Mouse (Mus musculus) liver, postnatal 0 days (tissue): ENCODE data around the gene Irf1. TPM values are rescaled to one million over a fixed set of nuclear protein-coding genes. Genes with fewer than 3 reads are reported as not detected.

Experiments
- ATAC-seq: fragments of 200-750 bp; cut with Nextera tagmentation; 2 replicates; pipeline ENCODE4 v1.8.0; 2017; ENCODE audit warnings: mild to moderate bottlenecking, moderate library complexity
- DNase-seq: peaks from one replicate; pipeline ENCODE4 v3.0.0-alpha.2; 2016
- H3K27ac ChIP-seq: fragments of 300-500 bp; sonication (generic); 2 replicates; pipeline ENCODE4 v1.5.1; 2014; ENCODE audit warnings: antibody characterized with exemption, moderate library complexity, mild to moderate bottlenecking, low read depth
- H3K27me3 ChIP-seq: fragments of 300-500 bp; sonication (generic); 2 replicates; pipeline ENCODE4 v1.6.1; 2014; ENCODE audit warnings: low read length, control low read depth, mixed read lengths; ENCODE audit not compliant: insufficient read depth
- H3K36me3 ChIP-seq: fragments of 300-500 bp; sonication (generic); replicated peaks from 2 replicates; pipeline ENCODE4 v1.6.1; 2014; ENCODE audit warnings: mild to moderate bottlenecking, control low read depth, low read length, moderate library complexity, mixed read lengths; ENCODE audit not compliant: insufficient read depth
- H3K4me1 ChIP-seq: fragments of 300-500 bp; sonication (generic); 2 replicates; pipeline ENCODE4 v1.6.1; 2014; ENCODE audit warnings: antibody characterized with exemption, mild to moderate bottlenecking, control low read depth; ENCODE audit not compliant: insufficient read depth
- H3K4me2 ChIP-seq: fragments of 300-500 bp; sonication (generic); 2 replicates; pipeline ENCODE4 v1.6.1; 2014; ENCODE audit warnings: low read depth, mild to moderate bottlenecking, low read length, moderate library complexity, mixed read lengths
- H3K4me3 ChIP-seq: fragments of 300-500 bp; sonication (generic); 2 replicates; pipeline ENCODE4 v1.5.1; 2014; ENCODE audit warnings: low read depth, low read length
- H3K9ac ChIP-seq: fragments of 300-500 bp; sonication (generic); replicated peaks from 2 replicates; pipeline ENCODE4 v1.6.1; 2014; ENCODE audit warnings: mild to moderate bottlenecking, moderate library complexity
- H3K9me3 ChIP-seq: fragments of 300-500 bp; sonication (generic); 2 replicates; pipeline ENCODE4 v1.6.1; 2016; ENCODE audit warnings: mild to moderate bottlenecking, control low read depth, low read length, mixed read lengths
- CTCF ChIP-seq: sonication (generic); IDR thresholded peaks from 2 replicates; pipeline ENCODE4 v1.5.1; 2016; ENCODE audit warnings: antibody characterized with exemption, low read depth
- EP300 ChIP-seq: IDR thresholded peaks from 2 replicates; pipeline ENCODE4 v1.6.1; 2016; ENCODE audit warnings: antibody characterized with exemption, low read depth, mild to moderate bottlenecking
- WGBS: fragments of 180-500 bp; shearing (Covaris S2); extraction: QIAGEN DNeasy Blood & Tissue Kit; methylation state at CpG from one replicate; pipeline ENCODE4 v1.1.7; 2014; ENCODE audit not compliant: insufficient replicate concordance; 5-methylcytosine and 5-hydroxymethylcytosine counted together
- polyA plus RNA-seq: library from polyadenylated mRNA; unstranded; fragments of >200 nt; fragmentation: Nextera tagmentation; extraction: Ambion mirVana; gene quantifications from 2 replicates; pipeline ENCODE4 v1.2.1, GENCODE M21; 2015

Gene Irf1
- polyA plus RNA-seq = 22.0 and 24.5 TPM in 2 replicates

DNA sequence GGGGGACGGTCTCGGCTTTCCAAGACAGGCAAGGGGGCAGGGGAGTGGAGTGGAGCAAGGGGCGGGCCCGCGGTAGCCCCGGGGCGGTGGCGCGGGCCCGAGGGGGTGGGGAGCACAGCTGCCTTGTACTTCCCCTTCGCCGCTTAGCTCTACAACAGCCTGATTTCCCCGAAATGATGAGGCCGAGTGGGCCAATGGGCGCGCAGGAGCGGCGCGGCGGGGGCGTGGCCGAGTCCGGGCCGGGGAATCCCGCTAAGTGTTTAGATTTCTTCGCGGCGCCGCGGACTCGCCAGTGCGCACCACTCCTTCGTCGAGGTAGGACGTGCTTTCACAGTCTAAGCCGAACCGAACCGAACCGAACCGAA is at the start of gene Irf1:
Irf1 (plus strand) TSS at position 255 of the 365 bp plus-strand sequence.
- no peak for TF ChIP-seq EP300
- TF ChIP-seq CTCF = no peak
- WGBS = under 1% methylated on average over 39 of the region's 40 CpGs
- Histone ChIP-seq H3K27ac (peak within 1 kb of the TSS; percentile 97), H3K4me3 (peak within 1 kb of the TSS; percentile 80), H3K4me2 (peak within 1 kb of the TSS; percentile 79), H3K9me3 (no peaks in the 10 kb centered on the region), H3K4me1 (peaks cover 25% of the 10 kb centered on the region), H3K36me3 (peaks cover 24% of the 10 kb centered on the region), H3K27me3 (no peaks in the 10 kb centered on the region), H3K9ac (peak within 1 kb of the TSS; percentile 88)
- DNase-seq (peak; percentile 93), ATAC-seq (peak; percentile 89)

DNA sequence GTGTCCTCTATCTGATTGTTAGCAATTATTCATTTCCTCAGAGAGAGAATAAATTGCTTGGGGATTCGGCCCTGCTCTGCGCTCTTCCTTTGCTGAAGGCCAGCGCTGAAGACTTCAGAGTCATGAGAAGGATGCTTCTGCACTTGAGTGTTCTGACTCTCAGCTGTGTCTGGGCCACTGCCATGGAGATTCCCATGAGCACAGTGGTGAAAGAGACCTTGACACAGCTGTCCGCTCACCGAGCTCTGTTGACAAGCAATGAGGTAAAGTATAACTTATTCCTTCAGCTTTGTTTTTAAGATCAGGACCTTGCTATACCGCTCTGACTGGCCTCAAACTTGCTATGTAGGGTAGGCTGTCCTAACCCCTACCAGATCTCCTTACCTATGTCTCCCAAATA is 49.1 kb upstream of the Irf1 start, which contains the start of gene Il5:
Il5 (plus strand) TSS at position 80 of the 400 bp plus-strand sequence.
- WGBS = 81% methylated on average over 6 of the region's 6 CpGs
- no peaks in the 10 kb centered on the region for H3K27me3 ChIP-seq

DNA sequence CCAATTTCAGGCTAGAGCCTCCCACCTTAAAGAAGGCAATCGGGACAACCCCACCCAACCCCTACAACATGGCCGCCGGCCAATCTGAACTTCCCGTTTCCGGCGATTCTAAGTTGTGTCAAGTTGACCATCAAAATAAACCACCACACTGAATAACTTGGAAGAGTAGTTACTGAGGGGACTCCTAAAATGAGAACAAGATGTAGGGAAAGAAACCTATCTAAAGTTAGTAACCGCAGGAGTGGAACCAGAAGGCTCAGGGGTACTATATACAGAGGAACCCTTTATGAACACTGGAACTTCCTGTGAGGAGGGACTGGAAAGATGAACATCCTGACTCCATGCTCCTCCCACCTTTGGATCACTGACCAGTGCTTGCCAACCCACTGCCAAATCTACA is 38.4 kb upstream of the Irf1 start:
- TF ChIP-seq CTCF = no peak
- TF ChIP-seq EP300 = no peak
- WGBS = 85% methylated on average over 7 of the region's 7 CpGs
- DNase-seq (no peak), ATAC-seq (no peak)
- no peak overlapping the region for H3K27ac ChIP-seq
- H3K4me3 ChIP-seq = no peak overlapping the region
- H3K9me3 ChIP-seq = no peaks in the 10 kb centered on the region
- H3K4me1 ChIP-seq = no peaks in the 10 kb centered on the region
- H3K27me3 ChIP-seq = no peaks in the 10 kb centered on the region
- no peak overlapping the region for H3K4me2 ChIP-seq
- H3K36me3 ChIP-seq = no peaks in the 10 kb centered on the region
- H3K9ac ChIP-seq = no peak overlapping the region

More for the DNA sequence above, 49.1 kb upstream of the Irf1 start, which contains the start of gene Il5:
- Histone ChIP-seq H3K9me3 (no peaks in the 10 kb centered on the region), H3K4me3 (no peak within 1 kb of the TSS), H3K27ac (no peak within 1 kb of the TSS), H3K4me1 (no peaks in the 10 kb centered on the region), H3K9ac (no peak within 1 kb of the TSS), H3K36me3 (no peaks in the 10 kb centered on the region), H3K4me2 (no peak within 1 kb of the TSS)
- ATAC-seq (no peak), DNase-seq (no peak)
- TF ChIP-seq CTCF (no peak), EP300 (no peak)

DNA sequence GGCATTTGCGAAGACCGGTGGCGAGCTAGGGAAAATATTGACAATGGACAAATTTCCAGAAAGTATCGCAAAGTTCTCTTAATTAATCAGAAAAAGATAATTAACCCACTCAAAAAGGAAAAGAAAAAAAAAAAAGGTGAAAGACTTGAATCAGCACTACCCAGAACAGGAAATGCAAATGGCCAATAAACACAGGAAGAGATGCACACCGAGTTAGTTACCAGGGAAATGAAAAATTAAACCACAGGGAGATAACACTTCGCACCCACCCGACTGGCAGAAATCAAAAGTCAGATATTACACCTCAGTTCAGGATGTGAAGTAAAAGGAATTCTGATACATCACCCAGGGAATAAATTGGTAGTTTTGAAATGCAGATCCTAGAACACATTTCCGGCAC is 37.6 kb upstream of the Irf1 start:
- no peaks in the 10 kb centered on the region for H3K9me3 ChIP-seq
- no peak for ATAC-seq
- WGBS = 71% methylated on average over 8 of the region's 8 CpGs
- no peak for DNase-seq
- TF ChIP-seq EP300 (no peak), CTCF (no peak)
- no peaks in the 10 kb centered on the region for H3K27me3 ChIP-seq
- H3K4me3 ChIP-seq = no peak overlapping the region
- no peak overlapping the region for H3K4me2 ChIP-seq
- H3K36me3 ChIP-seq = no peaks in the 10 kb centered on the region
- no peak overlapping the region for H3K9ac ChIP-seq
- H3K4me1 ChIP-seq = no peaks in the 10 kb centered on the region
- no peak overlapping the region for H3K27ac ChIP-seq

DNA sequence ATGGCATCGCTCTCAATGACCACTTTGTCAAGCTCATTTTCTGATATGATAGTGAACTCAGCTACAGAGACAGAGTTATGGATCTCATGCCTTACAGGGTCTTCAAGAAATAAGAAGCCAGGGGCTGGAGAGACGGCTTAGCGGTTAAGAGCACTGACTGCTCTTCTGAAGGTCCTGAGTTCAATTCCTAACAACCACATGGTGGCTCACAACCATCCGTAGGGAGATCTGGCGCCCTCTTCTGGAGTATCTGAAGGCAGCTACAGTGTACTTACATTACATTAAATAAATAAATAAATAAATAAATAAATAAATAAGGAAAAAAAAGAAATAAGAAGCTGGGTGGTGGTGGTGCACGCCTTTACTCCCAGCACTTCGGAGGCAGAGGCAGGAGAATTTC is 36.0 kb upstream of the Irf1 start:
- 78% methylated on average over 7 of the region's 7 CpGs for WGBS
- H3K9me3 ChIP-seq = no peaks in the 10 kb centered on the region
- H3K9ac ChIP-seq = no peak overlapping the region
- no peaks in the 10 kb centered on the region for H3K4me1 ChIP-seq
- DNase-seq (no peak), ATAC-seq (no peak)
- no peak overlapping the region for H3K27ac ChIP-seq
- H3K4me3 ChIP-seq = no peak overlapping the region
- no peaks in the 10 kb centered on the region for H3K36me3 ChIP-seq
- no peaks in the 10 kb centered on the region for H3K27me3 ChIP-seq
- no peak overlapping the region for H3K4me2 ChIP-seq
- TF ChIP-seq CTCF = peak; percentile 41
- no peak for TF ChIP-seq EP300

DNA sequence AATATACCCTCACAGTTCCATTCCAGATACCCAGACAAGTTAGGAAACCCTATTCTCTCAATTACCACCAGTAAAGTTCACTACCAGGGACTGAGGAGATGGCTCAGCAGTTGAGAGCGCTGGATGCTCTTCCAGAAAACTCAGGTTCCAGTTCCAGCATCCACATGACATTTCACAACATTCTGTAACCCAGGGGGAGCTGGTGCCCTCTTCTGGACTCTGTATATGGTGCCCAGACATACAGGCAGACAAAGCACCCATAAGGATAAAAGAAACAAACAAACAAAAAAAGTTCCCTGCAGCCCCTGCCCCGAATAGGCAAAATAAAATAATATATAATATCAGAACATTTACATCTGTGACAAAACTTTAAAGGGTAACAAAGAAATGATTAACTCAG is 35.4 kb upstream of the Irf1 start:
- DNase-seq = no peak

More for the DNA sequence above, 35.4 kb upstream of the Irf1 start:
- no peak for TF ChIP-seq CTCF
- TF ChIP-seq EP300 = no peak
- WGBS = 58% methylated on average over 2 of the region's 2 CpGs
- Histone ChIP-seq H3K4me1 (no peaks in the 10 kb centered on the region), H3K9ac (no peak overlapping the region), H3K4me2 (no peak overlapping the region), H3K27me3 (no peaks in the 10 kb centered on the region), H3K4me3 (no peak overlapping the region), H3K9me3 (no peaks in the 10 kb centered on the region), H3K27ac (no peak overlapping the region), H3K36me3 (no peaks in the 10 kb centered on the region)
- ATAC-seq = no peak
